Mouse (Mus musculus) forebrain, postnatal 0 days (tissue): ENCODE measurements around the gene Ryk. TPM values are rescaled to one million over a fixed set of nuclear protein-coding genes. Genes with fewer than 3 reads are reported as not detected.
"Not testable (repeated sequence)": the region's sequence is repeated elsewhere in the genome, so short reads cannot be mapped to it uniquely, and the experiment has no call there.

Source experiments
- ATAC-seq: fragments of 200-750 bp; cut with Nextera tagmentation; 2 replicates; pipeline ENCODE4 v1.8.0; 2017; ENCODE audit warnings: mild to moderate bottlenecking, moderate library complexity
- DNase-seq: peaks from one replicate; pipeline ENCODE4 v3.0.0-alpha.2; 2015
- H3K27ac ChIP-seq: fragments of 300-500 bp; sonication (generic); 2 replicates; pipeline ENCODE4 v1.5.1; 2014; ENCODE audit warnings: low read depth, mild to moderate bottlenecking, antibody characterized with exemption, low read length, moderate library complexity, mixed read lengths
- H3K27me3 ChIP-seq: fragments of 300-500 bp; sonication (generic); 2 replicates; pipeline ENCODE4 v1.6.1; 2014; ENCODE audit warnings: mild to moderate bottlenecking, low read length, mixed read lengths; ENCODE audit not compliant: insufficient read depth
- H3K36me3 ChIP-seq: fragments of 300-500 bp; sonication (generic); 2 replicates; pipeline ENCODE4 v1.6.1; 2014; ENCODE audit warnings: mild to moderate bottlenecking, moderate library complexity; ENCODE audit not compliant: insufficient read depth
- H3K4me1 ChIP-seq: fragments of 300-500 bp; sonication (generic); 2 replicates; pipeline ENCODE4 v1.6.1; 2014; ENCODE audit warnings: antibody characterized with exemption; ENCODE audit not compliant: insufficient read depth
- H3K4me2 ChIP-seq: fragments of 300-500 bp; sonication (generic); 2 replicates; pipeline ENCODE4 v1.6.1; 2014; ENCODE audit warnings: low read depth, mild to moderate bottlenecking, moderate library complexity
- H3K4me3 ChIP-seq: fragments of 300-500 bp; sonication (generic); 2 replicates; pipeline ENCODE4 v1.5.1; 2014; ENCODE audit warnings: low read depth, low read length, mixed read lengths
- H3K9ac ChIP-seq: fragments of 300-500 bp; sonication (generic); 2 replicates; pipeline ENCODE4 v1.6.1; 2014; ENCODE audit warnings: mild to moderate bottlenecking
- H3K9me3 ChIP-seq: fragments of 300-500 bp; sonication (generic); 2 replicates; pipeline ENCODE4 v1.6.1; 2016; ENCODE audit warnings: low read length
- CTCF ChIP-seq: sonication (generic); IDR thresholded peaks from 2 replicates; pipeline ENCODE4 v1.5.1; 2016; ENCODE audit warnings: antibody characterized with exemption, control low read depth, low read depth
- WGBS: fragments of 180-500 bp; shearing (Covaris S2); extraction: QIAGEN DNeasy Blood & Tissue Kit; methylation state at CpG from one replicate; pipeline ENCODE4 v1.1.7; 2014; 5-methylcytosine and 5-hydroxymethylcytosine counted together
- polyA plus RNA-seq: library from polyadenylated mRNA; unstranded; fragments of >200 nt; fragmentation: Nextera tagmentation; extraction: Ambion mirVana; gene quantifications from 2 replicates; pipeline ENCODE4 v1.2.1, GENCODE M21; 2015
- total RNA-seq: library from RNA; depleted of rRNA; stranded (reverse); fragments of >200 nt; gene quantifications from 2 replicates; pipeline ENCODE4 v1.2.3, GENCODE M21; 2014

The Ryk gene
- total and polyA plus RNA-seq, 2 experiments from 2014 or later = 16.6 to 59.5 TPM

DNA sequence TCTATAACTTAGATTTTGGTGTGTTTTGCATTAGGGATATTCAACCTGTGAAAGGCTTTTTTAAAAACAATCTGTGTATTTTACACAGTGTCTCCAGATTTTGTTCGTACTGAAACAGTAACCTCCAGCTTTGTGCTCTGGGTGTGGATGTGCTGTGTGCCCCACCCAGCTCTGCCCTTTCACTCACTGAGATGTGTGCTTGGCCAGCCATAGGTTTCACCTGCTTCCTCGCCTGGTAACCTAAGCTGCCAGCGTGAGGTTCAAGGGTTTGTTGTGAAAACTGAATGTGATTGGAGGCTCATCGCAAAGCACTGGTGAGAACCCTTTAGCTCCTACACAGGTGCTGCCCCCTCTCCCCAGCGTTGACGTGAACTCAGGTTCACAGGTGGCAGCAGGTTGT lies 70.2 kb downstream of the Ryk start:
- DNase-seq (no peak), ATAC-seq (no peak)
- H3K9me3 ChIP-seq = no peaks in the 10 kb centered on the region
- H3K4me1 ChIP-seq = no peaks in the 10 kb centered on the region
- peaks cover 45% of the 10 kb centered on the region for H3K36me3 ChIP-seq
- H3K4me2 ChIP-seq = no peak overlapping the region
- no peak overlapping the region for H3K9ac ChIP-seq
- no peak overlapping the region for H3K27ac ChIP-seq
- H3K27me3 ChIP-seq = no peaks in the 10 kb centered on the region
- WGBS = 93% methylated on average over 6 of the region's 6 CpGs
- H3K4me3 ChIP-seq = no peak overlapping the region
- no peak for TF ChIP-seq CTCF

DNA sequence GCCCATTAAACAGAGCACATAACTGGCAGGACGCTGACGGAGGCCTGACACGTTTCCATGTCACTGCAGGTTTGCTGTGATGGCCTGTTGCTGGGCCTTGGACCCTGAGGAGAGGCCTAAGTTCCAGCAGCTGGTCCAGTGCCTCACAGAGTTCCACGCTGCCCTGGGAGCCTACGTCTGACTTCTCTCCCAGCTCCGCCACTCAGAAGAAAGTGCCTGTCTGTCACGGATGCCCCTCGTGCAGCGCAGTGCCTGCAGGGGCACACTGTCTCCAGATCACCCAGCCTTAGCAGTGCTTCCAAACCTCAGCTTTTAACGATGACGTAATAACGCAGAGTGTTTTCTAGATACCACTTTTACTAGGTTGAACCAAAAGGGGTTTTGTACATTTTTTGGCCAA lies 72.1 kb downstream of the Ryk start:
- peaks cover 51% of the 10 kb centered on the region for H3K36me3 ChIP-seq
- ATAC-seq (no peak), DNase-seq (no peak)
- no peaks in the 10 kb centered on the region for H3K9me3 ChIP-seq
- H3K4me3 ChIP-seq = no peak overlapping the region
- WGBS = 88% methylated on average over 12 of the region's 12 CpGs
- H3K4me2 ChIP-seq = no peak overlapping the region
- TF ChIP-seq CTCF = no peak
- no peak overlapping the region for H3K27ac ChIP-seq
- no peak overlapping the region for H3K9ac ChIP-seq
- H3K27me3 ChIP-seq = no peaks in the 10 kb centered on the region
- H3K4me1 ChIP-seq = no peaks in the 10 kb centered on the region

DNA sequence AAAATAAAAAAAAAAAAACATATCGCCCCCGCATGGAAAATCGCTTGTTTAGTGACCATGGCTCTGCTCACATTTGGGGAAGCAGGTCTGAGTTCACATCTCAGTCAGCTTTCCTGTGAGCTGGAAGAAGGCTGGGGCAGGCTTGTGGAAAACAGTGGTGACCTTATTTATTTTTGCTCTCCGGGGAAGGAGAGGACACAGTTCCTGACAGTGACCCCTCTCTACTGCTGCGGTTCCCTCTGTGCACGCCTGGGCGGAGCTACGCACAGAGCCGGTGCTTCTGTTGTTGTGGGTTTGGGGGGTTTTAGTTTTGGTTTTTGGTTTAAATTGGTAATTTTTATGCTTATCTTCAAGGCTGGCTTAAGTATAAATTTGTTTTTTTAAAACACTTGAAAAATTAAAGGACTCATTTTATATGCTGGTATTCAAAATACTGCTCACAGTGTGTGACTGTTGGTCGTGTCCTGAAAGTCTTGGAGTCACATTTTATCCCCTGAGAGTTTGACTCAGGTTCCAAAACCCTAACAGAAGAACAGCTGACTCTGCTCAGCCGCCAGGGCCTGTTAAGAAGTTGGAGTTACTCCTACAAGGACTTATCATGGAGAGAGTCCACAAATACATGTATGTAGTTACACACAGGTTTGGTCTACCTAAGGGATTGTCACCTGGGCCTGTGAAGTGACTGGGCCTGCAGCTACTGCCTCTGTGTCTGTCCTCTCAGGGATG lies 73.0 kb downstream of the Ryk start:
- ATAC-seq (no peak), DNase-seq (no peak)
- Histone ChIP-seq H3K27ac (no peak overlapping the region), H3K9me3 (no peaks in the 10 kb centered on the region), H3K4me2 (no peak overlapping the region), H3K27me3 (no peaks in the 10 kb centered on the region), H3K4me3 (no peak overlapping the region), H3K4me1 (no peaks in the 10 kb centered on the region), H3K9ac (no peak overlapping the region), H3K36me3 (peaks cover 51% of the 10 kb centered on the region)
- TF ChIP-seq CTCF = no peak
- WGBS = 91% methylated on average over 11 of the region's 11 CpGs

DNA sequence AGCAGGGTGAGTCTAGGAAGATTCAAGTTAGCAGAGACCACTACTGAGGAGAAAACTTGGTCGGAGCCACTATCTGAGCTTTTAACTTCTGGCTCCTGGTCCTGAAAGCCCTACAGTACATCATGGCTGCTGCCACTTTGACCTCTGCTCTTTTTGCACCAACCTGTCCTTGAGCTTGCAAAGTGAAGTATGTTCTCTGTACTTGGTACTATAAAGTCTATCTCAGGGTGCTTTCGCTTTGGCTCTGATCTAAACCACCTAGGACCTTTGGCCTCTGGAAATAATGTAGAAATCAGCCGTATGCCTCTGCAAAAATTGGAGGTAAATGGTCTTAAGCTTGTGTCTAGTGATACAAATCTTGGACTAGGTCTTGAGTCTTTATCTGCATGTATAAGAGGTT lies 76.8 kb downstream of the Ryk start:
- H3K9me3 ChIP-seq = no peaks in the 10 kb centered on the region
- no peak overlapping the region for H3K27ac ChIP-seq
- H3K4me3 ChIP-seq = no peak overlapping the region
- no peak overlapping the region for H3K9ac ChIP-seq
- H3K4me2 ChIP-seq = no peak overlapping the region
- TF ChIP-seq CTCF = no peak
- H3K27me3 ChIP-seq = no peaks in the 10 kb centered on the region
- ATAC-seq (no peak), DNase-seq (no peak)
- H3K36me3 ChIP-seq = peaks cover 32% of the 10 kb centered on the region
- no peaks in the 10 kb centered on the region for H3K4me1 ChIP-seq
- 98% methylated on average over 3 of the region's 3 CpGs for WGBS

DNA sequence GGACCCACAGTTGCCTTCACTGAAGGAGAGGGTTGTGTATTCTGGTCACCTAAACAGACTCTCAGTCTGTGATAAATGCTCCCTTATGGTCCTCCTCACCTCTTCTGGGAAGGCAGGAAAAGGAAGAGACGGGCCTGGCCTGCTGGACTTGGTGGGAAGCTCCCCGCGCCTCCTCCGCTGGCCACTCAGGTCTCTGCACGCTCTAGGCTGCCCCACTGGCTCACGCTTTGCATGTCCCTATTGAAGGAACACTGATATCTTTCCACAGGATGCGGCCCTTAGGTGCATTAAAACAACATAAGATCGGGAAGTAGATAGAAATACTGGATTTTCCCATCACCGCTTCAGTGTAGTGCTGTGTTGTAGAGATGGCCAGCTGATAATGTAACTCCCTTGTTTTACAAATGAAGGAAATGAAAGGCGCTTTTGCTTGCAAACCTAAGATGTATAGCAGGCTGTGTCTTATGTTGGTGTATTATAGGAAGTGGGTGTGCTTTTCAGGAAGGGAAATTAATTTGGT lies 77.9 kb downstream of the Ryk start:
- no peak overlapping the region for H3K9ac ChIP-seq
- TF ChIP-seq CTCF = no peak
- H3K9me3 ChIP-seq = no peaks in the 10 kb centered on the region
- H3K4me2 ChIP-seq = no peak overlapping the region
- ATAC-seq (no peak), DNase-seq (no peak)
- H3K4me3 ChIP-seq = no peak overlapping the region
- no peaks in the 10 kb centered on the region for H3K27me3 ChIP-seq
- H3K27ac ChIP-seq = no peak overlapping the region
- H3K36me3 ChIP-seq = peaks cover 27% of the 10 kb centered on the region
- no peaks in the 10 kb centered on the region for H3K4me1 ChIP-seq
- WGBS = 90% methylated on average over 10 of the region's 10 CpGs

DNA sequence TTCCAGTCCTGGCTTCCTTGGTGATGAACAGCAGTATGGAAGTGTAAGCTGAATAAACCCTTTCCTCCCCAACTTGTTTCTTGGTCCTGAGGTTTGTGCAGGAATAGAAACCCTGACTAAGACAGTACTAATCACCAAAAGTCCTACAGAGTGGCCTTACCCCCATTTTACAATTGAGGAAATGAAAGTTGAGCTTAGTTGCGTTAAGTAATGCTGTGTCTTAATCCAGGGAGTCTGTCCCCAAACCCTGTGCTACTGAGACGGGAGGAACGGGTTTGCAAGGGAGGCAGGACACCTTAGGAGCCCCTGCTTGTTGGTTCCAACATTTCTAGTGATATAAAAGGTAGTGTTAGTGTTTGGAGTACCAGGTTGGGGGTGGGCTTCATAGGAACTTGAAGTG lies 78.9 kb downstream of the Ryk start:
- H3K27me3 ChIP-seq, H3K4me3 ChIP-seq, H3K27ac ChIP-seq, H3K9ac ChIP-seq, H3K9me3 ChIP-seq, H3K4me2 ChIP-seq, H3K4me1 ChIP-seq, ATAC-seq, DNase-seq: not testable (repeated sequence)
- WGBS = 90% methylated on average over 3 of the region's 3 CpGs
- H3K36me3 ChIP-seq = peaks cover 17% of the 10 kb centered on the region

DNA sequence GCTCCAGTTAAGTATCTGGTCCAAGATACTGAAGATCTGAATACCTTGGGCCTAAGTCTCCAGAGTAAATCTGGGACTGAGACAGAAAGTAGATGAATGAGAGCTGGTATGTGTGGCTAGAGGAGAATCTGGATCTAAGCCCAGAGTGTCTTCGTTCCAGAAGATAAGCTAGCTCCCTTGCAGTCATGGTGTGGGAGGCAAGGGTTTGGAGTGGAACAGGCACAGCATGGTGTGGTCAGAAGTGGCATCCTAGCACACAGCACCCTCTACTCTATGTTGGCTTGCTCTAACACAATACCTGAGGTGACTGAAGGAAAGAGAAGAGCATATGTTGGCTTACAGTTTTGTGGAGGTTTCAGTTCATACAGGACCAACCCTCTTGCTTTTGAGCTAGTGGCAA lies 79.9 kb downstream of the Ryk start:
- Histone ChIP-seq H3K27me3 (no peaks in the 10 kb centered on the region), H3K27ac (no peak overlapping the region), H3K9ac (no peak overlapping the region), H3K4me1 (no peaks in the 10 kb centered on the region), H3K9me3 (no peaks in the 10 kb centered on the region), H3K36me3 (peaks cover 13% of the 10 kb centered on the region; the same call in 1 of the 2 replicates), H3K4me3 (no peak overlapping the region), H3K4me2 (no peak overlapping the region)
- no peak for ATAC-seq
- TF ChIP-seq CTCF = no peak
- 74% methylated on average over 1 of the region's 1 CpGs for WGBS
- no peak for DNase-seq
